Comparison of ENCODE assay signal across 19 mouse cellular contexts in genomic region chr9:121127025-121127424, GRCm38 (mm10).
A peak's percentile ranks its signal among the peaks of the same experiment; 100 is the strongest.
DNase-seq lines count a peak whose midpoint lies in the region; ATAC-seq and TF ChIP-seq lines count a peak whose summit lies in the region.
"Had no signal": no experiment of that assay in that cellular context is flagged by ENCODE, and none has a peak within 500 bp of the region (broad histone marks: within the 10 kb centered on the region; RNA-seq: fewer than 3 reads in every experiment).

No protein-coding gene starts in this region.

- H3K9me3 ChIP-seq in forebrain, embryonic 16.5 days (ENCODE audit: control insufficient read depth, low read length), result no peaks in the 10 kb centered on the region
- no peaks in the 10 kb centered on the region for H3K9me3 ChIP-seq in forebrain, embryonic 13.5 days (replicated peaks)
- no peaks in the 10 kb centered on the region for H3K9me3 ChIP-seq in midbrain, embryonic 14.5 days (ENCODE audit: control insufficient read depth, low read length)
- H3K9me3 ChIP-seq in midbrain, embryonic 11.5 days (ENCODE audit: control insufficient read depth, low read length), result no peaks in the 10 kb centered on the region
- no peaks in the 10 kb centered on the region for H3K9me3 ChIP-seq in midbrain, postnatal 0 days (ENCODE audit: low read length)
- no peaks in the 10 kb centered on the region for H3K9me3 ChIP-seq in heart, embryonic 11.5 days (replicated peaks; ENCODE audit: control insufficient read depth, low read length)
- H3K9me3 ChIP-seq: liver, embryonic 13.5 days had no signal

- H3K4me3 ChIP-seq in forebrain, embryonic 16.5 days (replicated peaks; ENCODE audit: low read length), result no peak overlapping the region
- H3K4me3 ChIP-seq in forebrain, embryonic 13.5 days, result no peak overlapping the region
- no peak overlapping the region for H3K4me3 ChIP-seq in midbrain, embryonic 14.5 days (replicated peaks; ENCODE audit: low read depth, low read length)
- H3K4me3 ChIP-seq in midbrain, embryonic 11.5 days (ENCODE audit: low read depth, low read length), result no peak overlapping the region
- H3K4me3 ChIP-seq in midbrain, postnatal 0 days (ENCODE audit: low read depth, low read length), result no peak overlapping the region
- H3K4me3 ChIP-seq in heart, embryonic 11.5 days (ENCODE audit: low read depth, low read length), result no peak overlapping the region
- H3K4me3 ChIP-seq: heart, embryonic 12.5 days; liver, embryonic 13.5 days had no signal

- peak; percentile 77 for DNase-seq in midbrain, embryonic 14.5 days
- no peak for DNase-seq in midbrain, embryonic 11.5 days (ENCODE audit: low spot score, missing footprints)
- peak; percentile 82 for DNase-seq in brain, embryonic 14.5 days (ENCODE audit: low read depth)
- DNase-seq in midbrain, postnatal 0 days (ENCODE audit: low spot score), result peak; percentile 77
- no peak for DNase-seq in T-cell, adult 2 months (ENCODE audit: low spot score)
- DNase-seq: adrenal gland, postnatal 25 days; gastrocnemius, postnatal 36 days; heart, postnatal 4 days; kidney, adult 2 months; kidney, postnatal 25 days; layer of hippocampus, adult 9-11 months; liver, embryonic 13.5 days; thymus, postnatal 25 days had no signal

- 39% methylated on average over 2 of the region's 2 CpGs for WGBS in forebrain, embryonic 16.5 days
- WGBS in forebrain, embryonic 13.5 days, result 54% methylated on average over 2 of the region's 2 CpGs
- 43% methylated on average over 2 of the region's 2 CpGs for WGBS in midbrain, embryonic 14.5 days
- whole genome bisulfite sequencing in midbrain, embryonic 11.5 days, result 60% methylated on average over 2 of the region's 2 CpGs
- 35% methylated on average over 2 of the region's 2 CpGs for whole genome bisulfite sequencing in midbrain, postnatal 0 days
- WGBS in heart, embryonic 11.5 days (ENCODE audit: insufficient replicate concordance), result 80% methylated on average over 2 of the region's 2 CpGs

- TF ChIP-seq CTCF in brain, embryonic 14.5 days (IDR thresholded peaks at IDR 0.05; ENCODE audit: borderline replicate concordance, extremely low read depth, insufficient read depth, insufficient read length), result no peak
- TF ChIP-seq CTCF in midbrain, postnatal 0 days (IDR thresholded peaks at IDR 0.05), result no peak

- no peak overlapping the region for H3K4me2 ChIP-seq in forebrain, embryonic 16.5 days (ENCODE audit: low read length)
- no peak overlapping the region for H3K4me2 ChIP-seq in forebrain, embryonic 13.5 days
- H3K4me2 ChIP-seq in midbrain, embryonic 14.5 days (ENCODE audit: low read length), result no peak overlapping the region
- H3K4me2 ChIP-seq in midbrain, embryonic 11.5 days, result no peak overlapping the region
- no peak overlapping the region for H3K4me2 ChIP-seq in midbrain, postnatal 0 days (ENCODE audit: low read depth, low read length, poor library complexity, severe bottlenecking)
- H3K4me2 ChIP-seq in heart, embryonic 11.5 days, result no peak overlapping the region
- H3K4me2 ChIP-seq: heart, embryonic 12.5 days; liver, embryonic 13.5 days had no signal

- TF ChIP-seq POLR2A in brain, embryonic 14.5 days (IDR thresholded peaks at IDR 0.05; ENCODE audit: borderline replicate concordance, extremely low read depth, insufficient read depth, insufficient read length, poor library complexity, severe bottlenecking), result no peak

- no peaks in the 10 kb centered on the region for H3K4me1 ChIP-seq in forebrain, embryonic 16.5 days (replicated peaks; ENCODE audit: control insufficient read depth, insufficient read depth, low read length)
- H3K4me1 ChIP-seq in forebrain, embryonic 13.5 days, result peaks cover 6% of the 10 kb centered on the region; the same call in 1 of the 2 replicates
- H3K4me1 ChIP-seq in midbrain, embryonic 14.5 days (ENCODE audit: control insufficient read depth, insufficient read depth, low read length), result no peaks in the 10 kb centered on the region
- H3K4me1 ChIP-seq in midbrain, embryonic 11.5 days (ENCODE audit: control insufficient read depth, insufficient read depth, low read length), result 0 out of 2 replicates have a peak, but pooled peaks cover 2% of the 10 kb centered on the region
- 0 out of 2 replicates have a peak, but pooled peaks cover 3% of the 10 kb centered on the region for H3K4me1 ChIP-seq in midbrain, postnatal 0 days (ENCODE audit: insufficient read depth, low read length)
- peaks cover 4% of the 10 kb centered on the region for H3K4me1 ChIP-seq in heart, embryonic 11.5 days (ENCODE audit: control insufficient read depth, insufficient read depth, low read length)
- H3K4me1 ChIP-seq: liver, embryonic 13.5 days had no signal

- H3K36me3 ChIP-seq in forebrain, embryonic 16.5 days (ENCODE audit: control insufficient read depth, insufficient read depth), result no peaks in the 10 kb centered on the region
- H3K36me3 ChIP-seq in forebrain, embryonic 13.5 days (ENCODE audit: poor library complexity, severe bottlenecking), result no peaks in the 10 kb centered on the region
- H3K36me3 ChIP-seq in midbrain, embryonic 14.5 days (ENCODE audit: control insufficient read depth, insufficient read depth, low read length), result no peaks in the 10 kb centered on the region
- H3K36me3 ChIP-seq in midbrain, embryonic 11.5 days (ENCODE audit: control insufficient read depth, insufficient read depth, low read length), result no peaks in the 10 kb centered on the region
- H3K36me3 ChIP-seq in midbrain, postnatal 0 days (ENCODE audit: insufficient read depth, low read length), result no peaks in the 10 kb centered on the region
- no peaks in the 10 kb centered on the region for H3K36me3 ChIP-seq in heart, embryonic 11.5 days (ENCODE audit: control insufficient read depth, insufficient read depth, low read length)
- H3K36me3 ChIP-seq: G1E; heart, embryonic 12.5 days; liver, embryonic 13.5 days had no signal

- peak; percentile 73; the same call in 1 of the 2 replicates for ATAC-seq in forebrain, embryonic 16.5 days
- ATAC-seq in forebrain, embryonic 13.5 days, result no peak
- no peak for ATAC-seq in midbrain, embryonic 14.5 days (ENCODE audit: low FRiP score, low TSS enrichment)
- no peak for ATAC-seq in midbrain, embryonic 11.5 days (ENCODE audit: low FRiP score)
- ATAC-seq in midbrain, postnatal 0 days (ENCODE audit: low FRiP score), result 0 out of 2 replicates have a peak, but pooled peaks have one; percentile 62
- ATAC-seq in heart, embryonic 11.5 days (replicated peaks; ENCODE audit: insufficient number of reproducible peaks, low FRiP score, low TSS enrichment), result no peak
- ATAC-seq: lung, postnatal 0 days had no signal

- H3K9ac ChIP-seq in forebrain, embryonic 16.5 days (replicated peaks; ENCODE audit: low read depth, low read length), result no peak overlapping the region
- no peak overlapping the region for H3K9ac ChIP-seq in forebrain, embryonic 13.5 days
- no peak overlapping the region for H3K9ac ChIP-seq in midbrain, embryonic 14.5 days (replicated peaks; ENCODE audit: low read length)
- H3K9ac ChIP-seq in midbrain, embryonic 11.5 days (ENCODE audit: low read length), result no peak overlapping the region
- no peak overlapping the region for H3K9ac ChIP-seq in midbrain, postnatal 0 days (replicated peaks; ENCODE audit: low read length, poor library complexity, severe bottlenecking)
- no peak overlapping the region for H3K9ac ChIP-seq in heart, embryonic 11.5 days (ENCODE audit: low read depth, low read length)
- H3K9ac ChIP-seq: heart, embryonic 12.5 days; liver, embryonic 13.5 days had no signal

- no peak overlapping the region for H3K27ac ChIP-seq in forebrain, embryonic 16.5 days (ENCODE audit: low read length)
- H3K27ac ChIP-seq in forebrain, embryonic 13.5 days, result no peak overlapping the region
- 0 out of 2 replicates have a peak overlapping the region, but pooled peaks have one; percentile 8 for H3K27ac ChIP-seq in midbrain, embryonic 14.5 days (replicated peaks; ENCODE audit: low read depth, low read length)
- H3K27ac ChIP-seq in midbrain, embryonic 11.5 days (ENCODE audit: low read depth, low read length), result no peak overlapping the region
- H3K27ac ChIP-seq in midbrain, postnatal 0 days (ENCODE audit: low read depth, low read length), result no peak overlapping the region
- no peak overlapping the region for H3K27ac ChIP-seq in heart, embryonic 11.5 days (ENCODE audit: low read depth, low read length)
- H3K27ac ChIP-seq: liver, embryonic 13.5 days had no signal

- H3K27me3 ChIP-seq in forebrain, embryonic 16.5 days (replicated peaks; ENCODE audit: control insufficient read depth, insufficient read depth, low read length), result no peaks in the 10 kb centered on the region
- H3K27me3 ChIP-seq in forebrain, embryonic 13.5 days, result no peaks in the 10 kb centered on the region
- H3K27me3 ChIP-seq in midbrain, embryonic 14.5 days (ENCODE audit: control insufficient read depth, insufficient read depth, low read length), result no peaks in the 10 kb centered on the region
- no peaks in the 10 kb centered on the region for H3K27me3 ChIP-seq in midbrain, embryonic 11.5 days (ENCODE audit: control insufficient read depth, insufficient read depth, low read length)
- no peaks in the 10 kb centered on the region for H3K27me3 ChIP-seq in midbrain, postnatal 0 days (ENCODE audit: insufficient read depth, low read length)
- H3K27me3 ChIP-seq in heart, embryonic 11.5 days (ENCODE audit: control insufficient read depth, insufficient read depth, low read length), result no peaks in the 10 kb centered on the region
- H3K27me3 ChIP-seq: heart, embryonic 12.5 days; liver, embryonic 13.5 days had no signal

Comparison
In these comparisons a context has a peak if more than half of its experiments do, and no peak if none do; other contexts are left out.
1. ATAC-seq: peak in forebrain, embryonic 16.5 days (single experiment) and midbrain, postnatal 0 days (single experiment); none in forebrain, embryonic 13.5 days (single experiment), midbrain, embryonic 14.5 days (single experiment), midbrain, embryonic 11.5 days (single experiment) and heart, embryonic 11.5 days (single experiment).
2. DNase-seq: peak in midbrain, embryonic 14.5 days (single experiment), brain, embryonic 14.5 days (single experiment) and midbrain, postnatal 0 days (single experiment); none in midbrain, embryonic 11.5 days (single experiment) and T-cell, adult 2 months (single experiment).